Mouse (Mus musculus): ENCODE data around the gene Xrn1. TPM values are rescaled to one million over a fixed set of nuclear protein-coding genes. Genes with fewer than 3 reads are reported as not detected.
A peak's percentile ranks its signal among the peaks of the same experiment; 100 is the strongest.
"Not testable (repeated sequence)": the region's sequence is repeated elsewhere in the genome, so short reads cannot be mapped to it uniquely, and the experiment has no call there.

The Xrn1 gene
- 17.1 and 20.5 TPM in 2 replicates for polyA plus RNA-seq (2014; fragmentation: Nextera tagmentation; extraction: Ambion mirVana)

GRCm38 (mm10) chr9:95954585-95955461, at the start of gene Xrn1:
Gene Xrn1 (plus strand): TSS chr9:95954760.
- peak within 1 kb of the TSS; percentile 96 for H3K9ac ChIP-seq (ENCODE audit: low read length)
- peak within 1 kb of the TSS; percentile 74 for H3K4me2 ChIP-seq (ENCODE audit: low read depth, severe bottlenecking)
- under 1% methylated on average over 57 of the region's 57 CpGs for WGBS
- DNase-seq (ENCODE audit: low spot score) (peak; percentile 96), ATAC-seq (ENCODE audit: insufficient number of reproducible peaks, low FRiP score, low TSS enrichment, low read depth) (peak; percentile 97)
- H3K27me3 ChIP-seq (ENCODE audit: control insufficient read depth, insufficient read depth, low read length): no peaks in the 10 kb centered on the region
- peak within 1 kb of the TSS; percentile 96 for H3K4me3 ChIP-seq (ENCODE audit: low read depth, low read length)
- H3K9me3 ChIP-seq (ENCODE audit: control insufficient read depth, low read length): no peaks in the 10 kb centered on the region
- no peaks in the 10 kb centered on the region for H3K36me3 ChIP-seq (ENCODE audit: control insufficient read depth, insufficient read depth, low read length)
- no peaks in the 10 kb centered on the region for H3K4me1 ChIP-seq (ENCODE audit: control insufficient read depth, insufficient read depth, low read length)
- peak within 1 kb of the TSS; percentile 79 for H3K27ac ChIP-seq (replicated peaks; ENCODE audit: low read depth, low read length)

GRCm38 (mm10) chr9:95932855-95933254, 21.7 kb upstream of the Xrn1 start:
- no peak overlapping the region for H3K4me2 ChIP-seq (ENCODE audit: low read depth, severe bottlenecking)
- H3K4me1 ChIP-seq (ENCODE audit: control insufficient read depth, insufficient read depth, low read length): no peaks in the 10 kb centered on the region
- no peak for ATAC-seq (ENCODE audit: insufficient number of reproducible peaks, low FRiP score, low TSS enrichment, low read depth)
- H3K27me3 ChIP-seq (ENCODE audit: control insufficient read depth, insufficient read depth, low read length): no peaks in the 10 kb centered on the region
- DNase-seq (ENCODE audit: low spot score): no peak
- no peak overlapping the region for H3K27ac ChIP-seq (replicated peaks; ENCODE audit: low read depth, low read length)
- no peak overlapping the region for H3K9ac ChIP-seq (ENCODE audit: low read length)
- no peak overlapping the region for H3K4me3 ChIP-seq (ENCODE audit: low read depth, low read length)
- H3K9me3 ChIP-seq (ENCODE audit: control insufficient read depth, low read length): no peaks in the 10 kb centered on the region
- no peaks in the 10 kb centered on the region for H3K36me3 ChIP-seq (ENCODE audit: control insufficient read depth, insufficient read depth, low read length)

GRCm38 (mm10) chr9:95953658-95954057, 902 bp upstream of the Xrn1 start:
- H3K9me3 ChIP-seq (ENCODE audit: control insufficient read depth, low read length): no peaks in the 10 kb centered on the region
- no peaks in the 10 kb centered on the region for H3K36me3 ChIP-seq (ENCODE audit: control insufficient read depth, insufficient read depth, low read length)
- no peak overlapping the region for H3K27ac ChIP-seq (replicated peaks; ENCODE audit: low read depth, low read length)
- no peak overlapping the region for H3K4me3 ChIP-seq (ENCODE audit: low read depth, low read length)
- DNase-seq (ENCODE audit: low spot score) (no peak), ATAC-seq (ENCODE audit: insufficient number of reproducible peaks, low FRiP score, low TSS enrichment, low read depth) (no peak)
- H3K4me2 ChIP-seq (ENCODE audit: low read depth, severe bottlenecking): no peak overlapping the region
- no peak overlapping the region for H3K9ac ChIP-seq (ENCODE audit: low read length)
- no peaks in the 10 kb centered on the region for H3K27me3 ChIP-seq (ENCODE audit: control insufficient read depth, insufficient read depth, low read length)
- H3K4me1 ChIP-seq (ENCODE audit: control insufficient read depth, insufficient read depth, low read length): no peaks in the 10 kb centered on the region
- 83% methylated on average over 4 of the region's 4 CpGs for WGBS

- Histone ChIP-seq H3K36me3 (ENCODE audit: control insufficient read depth, insufficient read depth, low read length) (no peaks in the 10 kb centered on the region), H3K9me3 (ENCODE audit: control insufficient read depth, low read length) (no peaks in the 10 kb centered on the region), H3K4me3 (ENCODE audit: low read depth, low read length) (peak overlapping the region; percentile 96), H3K27me3 (ENCODE audit: control insufficient read depth, insufficient read depth, low read length) (no peaks in the 10 kb centered on the region), H3K4me1 (ENCODE audit: control insufficient read depth, insufficient read depth, low read length) (no peaks in the 10 kb centered on the region), H3K9ac (ENCODE audit: low read length) (peak overlapping the region; percentile 96), H3K27ac (replicated peaks; ENCODE audit: low read depth, low read length) (0 out of 2 replicates have a peak overlapping the region, but pooled peaks have one; percentile 26), H3K4me2 (ENCODE audit: low read depth, severe bottlenecking) (peak overlapping the region; percentile 46)
- ATAC-seq (ENCODE audit: insufficient number of reproducible peaks, low FRiP score, low TSS enrichment, low read depth) (peak; percentile 78), DNase-seq (ENCODE audit: low spot score) (peak; percentile 70)
- 0% methylated on average over 7 of the region's 7 CpGs for WGBS
These were observed 355 bp upstream of the Xrn1 start for GRCm38 (mm10) chr9:95954226-95954584.

- WGBS: 84% methylated on average over 2 of the region's 2 CpGs
- Histone ChIP-seq H3K4me1 (ENCODE audit: control insufficient read depth, insufficient read depth, low read length) (no peaks in the 10 kb centered on the region), H3K9me3 (ENCODE audit: control insufficient read depth, low read length) (no peaks in the 10 kb centered on the region), H3K9ac (ENCODE audit: low read length) (no peak overlapping the region), H3K27ac (replicated peaks; ENCODE audit: low read depth, low read length) (no peak overlapping the region), H3K27me3 (ENCODE audit: control insufficient read depth, insufficient read depth, low read length) (no peaks in the 10 kb centered on the region), H3K36me3 (ENCODE audit: control insufficient read depth, insufficient read depth, low read length) (no peaks in the 10 kb centered on the region), H3K4me3 (ENCODE audit: low read depth, low read length) (no peak overlapping the region), H3K4me2 (ENCODE audit: low read depth, severe bottlenecking) (no peak overlapping the region)
- no peak for DNase-seq (ENCODE audit: low spot score)
- no peak for ATAC-seq (ENCODE audit: insufficient number of reproducible peaks, low FRiP score, low TSS enrichment, low read depth)
These were observed 3.1 kb downstream of the Xrn1 start for GRCm38 (mm10) chr9:95957611-95958010.

GRCm38 (mm10) chr9:95958041-95958730, 3.6 kb downstream of the Xrn1 start:
- Histone ChIP-seq H3K27ac (replicated peaks; ENCODE audit: low read depth, low read length) (no peak overlapping the region), H3K36me3 (ENCODE audit: control insufficient read depth, insufficient read depth, low read length) (no peaks in the 10 kb centered on the region), H3K27me3 (ENCODE audit: control insufficient read depth, insufficient read depth, low read length) (no peaks in the 10 kb centered on the region), H3K4me1 (ENCODE audit: control insufficient read depth, insufficient read depth, low read length) (no peaks in the 10 kb centered on the region), H3K9ac (ENCODE audit: low read length) (no peak overlapping the region), H3K4me3 (ENCODE audit: low read depth, low read length) (no peak overlapping the region), H3K4me2 (ENCODE audit: low read depth, severe bottlenecking) (no peak overlapping the region), H3K9me3 (ENCODE audit: control insufficient read depth, low read length) (no peaks in the 10 kb centered on the region)
- ATAC-seq (ENCODE audit: insufficient number of reproducible peaks, low FRiP score, low TSS enrichment, low read depth): no peak
- no peak for DNase-seq (ENCODE audit: low spot score)
- 91% methylated on average over 7 of the region's 7 CpGs for WGBS

GRCm38 (mm10) chr9:95958731-95959105, 4.2 kb downstream of the Xrn1 start:
- H3K9ac ChIP-seq (ENCODE audit: low read length); H3K27ac ChIP-seq (replicated peaks; ENCODE audit: low read depth, low read length); H3K4me2 ChIP-seq (ENCODE audit: low read depth, severe bottlenecking); H3K4me3 ChIP-seq (ENCODE audit: low read depth, low read length); H3K4me1 ChIP-seq (ENCODE audit: control insufficient read depth, insufficient read depth, low read length); H3K27me3 ChIP-seq (ENCODE audit: control insufficient read depth, insufficient read depth, low read length); H3K36me3 ChIP-seq (ENCODE audit: control insufficient read depth, insufficient read depth, low read length); ATAC-seq (ENCODE audit: insufficient number of reproducible peaks, low FRiP score, low TSS enrichment, low read depth); H3K9me3 ChIP-seq (ENCODE audit: control insufficient read depth, low read length); DNase-seq (ENCODE audit: low spot score): not testable (repeated sequence)
- WGBS: 100% methylated on average over 2 of the region's 2 CpGs

- WGBS: 81% methylated on average over 6 of the region's 6 CpGs
These were observed 4.7 kb downstream of the Xrn1 start for GRCm38 (mm10) chr9:95959246-95959645.

More at GRCm38 (mm10) chr9:95959246-95959645, 4.7 kb downstream of the Xrn1 start:
- Histone ChIP-seq H3K9me3 (ENCODE audit: control insufficient read depth, low read length) (no peaks in the 10 kb centered on the region), H3K4me1 (ENCODE audit: control insufficient read depth, insufficient read depth, low read length) (no peaks in the 10 kb centered on the region), H3K9ac (ENCODE audit: low read length) (no peak overlapping the region), H3K4me3 (ENCODE audit: low read depth, low read length) (no peak overlapping the region), H3K27me3 (ENCODE audit: control insufficient read depth, insufficient read depth, low read length) (no peaks in the 10 kb centered on the region), H3K27ac (replicated peaks; ENCODE audit: low read depth, low read length) (no peak overlapping the region), H3K36me3 (ENCODE audit: control insufficient read depth, insufficient read depth, low read length) (no peaks in the 10 kb centered on the region), H3K4me2 (ENCODE audit: low read depth, severe bottlenecking) (no peak overlapping the region)
- DNase-seq (ENCODE audit: low spot score): no peak
- ATAC-seq (ENCODE audit: insufficient number of reproducible peaks, low FRiP score, low TSS enrichment, low read depth): no peak

All from limb, embryonic 11.5 days (tissue).